Mouse (Mus musculus) erythroblast, embryonic 14.5 days (primary cell): ENCODE measurements around the gene Gm14124. TPM values are rescaled to one million over a fixed set of nuclear protein-coding genes. Genes with fewer than 3 reads are reported as not detected.

Experiments
- H3K27me3 ChIP-seq: 2 replicates; pipeline ENCODE4 v1.6.1; 2012; ENCODE audit warnings: inconsistent platforms; ENCODE audit not compliant: control insufficient read depth
- H3K36me3 ChIP-seq: 2 replicates; pipeline ENCODE4 v1.6.1; 2012; ENCODE audit warnings: mild to moderate bottlenecking, inconsistent platforms; ENCODE audit not compliant: control insufficient read depth
- H3K4me1 ChIP-seq: 2 replicates; pipeline ENCODE4 v1.6.1; 2012; ENCODE audit warnings: inconsistent platforms; ENCODE audit not compliant: control insufficient read depth
- H3K4me3 ChIP-seq: replicated peaks from 2 replicates; pipeline ENCODE3; 2012; ENCODE audit warnings: moderate library complexity, mild to moderate bottlenecking, inconsistent platforms
- H3K9me3 ChIP-seq: 2 replicates; pipeline ENCODE4 v1.6.1; 2012; ENCODE audit warnings: low read length, inconsistent platforms, mixed read lengths; ENCODE audit not compliant: control insufficient read depth
- GATA1 ChIP-seq: IDR thresholded peaks from 2 replicates; pipeline ENCODE4 v1.6.1; 2012; ENCODE audit warnings: low read length, inconsistent platforms, mixed read lengths
- TAL1 ChIP-seq: IDR thresholded peaks from 3 replicates; pipeline ENCODE4 v1.6.1; 2012; ENCODE audit warnings: low read length, inconsistent platforms, mixed read lengths
- polyA plus RNA-seq: library from polyadenylated mRNA; stranded (reverse); fragments of >175 nt; gene quantifications from 2 replicates; pipeline ENCODE4 v1.2.3, GENCODE M21; 2012

The Gm14124 gene
- polyA plus RNA-seq, 1 experiment = not detected

DNA sequence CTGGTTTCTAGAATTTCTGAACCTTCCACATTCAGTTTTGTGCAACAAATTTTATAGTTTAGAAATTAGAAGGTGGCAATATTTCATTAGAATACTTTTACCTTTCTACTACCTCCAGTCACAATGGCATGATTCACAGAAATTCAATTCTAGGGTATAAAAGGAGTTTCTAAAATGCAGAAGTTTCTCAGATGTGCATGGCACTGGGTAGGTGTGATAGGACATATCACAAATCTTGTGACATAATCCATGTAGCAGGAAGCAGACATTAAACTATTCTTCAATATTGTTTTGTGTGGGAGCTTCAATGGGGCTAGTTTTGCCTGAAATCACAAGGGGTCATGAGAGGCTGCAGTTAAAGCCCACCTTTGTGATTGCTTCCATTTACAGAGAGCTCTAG, 58.8 kb downstream of the Gm14124 start:
- Histone ChIP-seq H3K27me3 (no peaks in the 10 kb centered on the region), H3K4me1 (peaks cover 3% of the 10 kb centered on the region; the same call in 1 of the 2 replicates), H3K36me3 (peaks cover 2% of the 10 kb centered on the region), H3K9me3 (peaks cover 12% of the 10 kb centered on the region), H3K4me3 (no peak overlapping the region)
- no peak for TF ChIP-seq GATA1
- no peak for TF ChIP-seq TAL1

DNA sequence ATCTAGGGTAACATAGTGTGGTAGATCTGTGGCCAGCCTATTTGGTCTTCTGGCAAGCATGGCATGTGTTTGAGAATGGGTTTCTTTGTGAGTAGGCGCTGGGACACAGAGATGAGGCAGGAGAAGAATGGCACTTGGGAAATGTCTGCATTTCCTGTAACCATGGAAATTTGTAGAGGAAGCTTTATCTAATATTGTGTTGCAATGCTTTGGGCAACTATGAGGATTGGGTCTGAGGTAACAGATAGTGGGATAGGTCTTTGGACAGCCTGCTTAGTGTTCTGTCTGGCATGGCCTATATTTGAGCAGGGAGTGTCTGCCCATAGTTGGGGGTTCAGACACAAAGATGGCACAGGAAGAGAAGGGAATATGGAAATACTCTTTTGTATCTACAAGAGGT, 61.7 kb downstream of the Gm14124 start:
- no peak for TF ChIP-seq TAL1
- Histone ChIP-seq H3K27me3 (no peaks in the 10 kb centered on the region), H3K4me1 (no peaks in the 10 kb centered on the region), H3K36me3 (peaks cover 2% of the 10 kb centered on the region), H3K4me3 (no peak overlapping the region), H3K9me3 (peaks cover 12% of the 10 kb centered on the region)

Other genes starting within 250 kb of the Gm14124 start
- not detected in 2 replicates for gene Zfp120, start 120.8 kb upstream of the Gm14124 start, polyA plus RNA-seq
- gene Gm10770, start 77.8 kb upstream of the Gm14124 start, polyA plus RNA-seq = not detected in 2 replicates
- not detected in 2 replicates for gene Gm14139, start 75.8 kb upstream of the Gm14124 start, polyA plus RNA-seq
- not detected in 2 replicates for gene Zfp937, start 39.4 kb upstream of the Gm14124 start, polyA plus RNA-seq
- gene Gm21994, start 1.9 kb upstream of the Gm14124 start, polyA plus RNA-seq = not detected in 2 replicates
- gene Gm10130, start 66.2 kb downstream of the Gm14124 start, polyA plus RNA-seq = not detected in 2 replicates
- gene 3300002I08Rik, start 105.2 kb downstream of the Gm14124 start, polyA plus RNA-seq = not detected in 2 replicates
- gene Zfp442, start 194.0 kb downstream of the Gm14124 start, polyA plus RNA-seq = not detected in 2 replicates
- not detected in 2 replicates for gene Zfp345, start 227.6 kb downstream of the Gm14124 start, polyA plus RNA-seq